Mouse (Mus musculus) olfactory bulb, adult 2 months (tissue): ENCODE results near the gene Col5a3.

Experiments
- CTCF ChIP-seq: fragments of 200-500 bp; IDR thresholded peaks from 2 replicates; pipeline ENCODE4 v1.5.1; 2012; ENCODE audit warnings: low read depth, mild to moderate bottlenecking, low read length, moderate library complexity; ENCODE audit not compliant: insufficient read depth
- POLR2A ChIP-seq: fragments of 200-500 bp; IDR thresholded peaks from 2 replicates; pipeline ENCODE4 v1.6.1; 2012; ENCODE audit warnings: mild to moderate bottlenecking, low read depth, low read length, moderate library complexity; ENCODE audit not compliant: insufficient read depth

DNA sequence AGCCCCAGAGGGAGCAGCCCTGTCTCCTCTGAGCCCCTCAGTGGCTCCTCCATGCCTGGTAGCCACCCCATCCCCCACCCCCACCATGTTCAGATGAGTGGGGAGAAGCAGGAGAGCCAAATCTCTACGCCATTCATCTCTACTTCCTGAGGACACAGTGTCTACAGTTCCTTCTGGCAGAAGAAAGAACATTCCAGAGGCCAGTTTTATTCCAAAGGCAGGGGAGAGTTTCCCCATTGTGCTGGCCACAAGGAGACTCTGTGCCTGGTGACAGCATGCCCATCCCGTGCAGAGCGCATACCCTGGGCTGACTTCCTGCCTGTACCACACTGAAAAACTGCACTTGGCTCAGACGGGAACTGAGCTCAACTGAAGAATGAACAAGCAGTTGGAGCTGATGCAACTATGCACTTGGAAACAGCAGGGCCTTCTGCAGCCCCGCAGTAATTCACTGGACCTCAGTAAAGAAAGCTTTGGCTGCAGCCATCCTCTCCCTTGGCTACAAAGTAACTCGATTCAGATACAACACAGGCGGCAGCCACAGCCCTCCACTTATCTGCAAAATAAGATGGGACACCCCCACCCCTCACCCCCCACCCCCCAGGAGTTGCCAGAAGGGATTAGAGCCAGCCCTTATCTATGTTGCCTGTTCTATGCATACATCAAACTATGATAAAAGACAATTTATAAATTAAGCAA, 20.6 kb downstream of the Col5a3 start:
- no peak for TF ChIP-seq POLR2A
- TF ChIP-seq CTCF: no peak
